Mouse (Mus musculus) layer of hippocampus, adult 11-12 months (tissue): Measurements from ENCODE around the gene Sfxn5.

Experiments
- DNase-seq: peaks from one replicate; pipeline ENCODE4 v3.0.0; 2022; ENCODE audit warnings: low spot score

The Sfxn5 gene

GRCm38 (mm10) chr6:85232045-85232444, 101.2 kb downstream of the Sfxn5 start:
- DNase-seq: no peak

- DNase-seq: no peak
Observed at GRCm38 (mm10) chr6:85231469-85231868, 101.8 kb downstream of the Sfxn5 start.

GRCm38 (mm10) chr6:85230762-85231161, 102.5 kb downstream of the Sfxn5 start:
- no peak for DNase-seq

GRCm38 (mm10) chr6:85227520-85227919, 105.7 kb downstream of the Sfxn5 start:
- no peak for DNase-seq

- peak; percentile 18 for DNase-seq
Observed at GRCm38 (mm10) chr6:85226570-85226969, 106.7 kb downstream of the Sfxn5 start.

GRCm38 (mm10) chr6:85224442-85224891, 108.8 kb downstream of the Sfxn5 start:
- DNase-seq: no peak

GRCm38 (mm10) chr6:85223498-85224150, 109.6 kb downstream of the Sfxn5 start:
- DNase-seq: no peak

- no peak for DNase-seq
Observed at GRCm38 (mm10) chr6:85222551-85222950, 110.7 kb downstream of the Sfxn5 start.

- no peak for DNase-seq
Observed at GRCm38 (mm10) chr6:85220917-85221316, 112.3 kb downstream of the Sfxn5 start.

GRCm38 (mm10) chr6:85219706-85220105, 113.5 kb downstream of the Sfxn5 start:
- DNase-seq: no peak

GRCm38 (mm10) chr6:85218684-85219445, 114.4 kb downstream of the Sfxn5 start:
- DNase-seq: no peak

GRCm38 (mm10) chr6:85218251-85218650, 115.0 kb downstream of the Sfxn5 start:
- DNase-seq: no peak

- no peak for DNase-seq
Observed at GRCm38 (mm10) chr6:85210686-85211085, 122.5 kb downstream of the Sfxn5 start.

- DNase-seq: no peak
Observed at GRCm38 (mm10) chr6:85209226-85209967, 123.8 kb downstream of the Sfxn5 start.

- no peak for DNase-seq
Observed at GRCm38 (mm10) chr6:85207345-85207744, 125.9 kb downstream of the Sfxn5 start.

GRCm38 (mm10) chr6:85206939-85207285, 126.3 kb downstream of the Sfxn5 start:
- DNase-seq: peak; percentile 75

GRCm38 (mm10) chr6:85206182-85206938, 126.9 kb downstream of the Sfxn5 start:
- peak; percentile 57 for DNase-seq

GRCm38 (mm10) chr6:85197951-85198350, 135.3 kb downstream of the Sfxn5 start:
- DNase-seq: no peak

- DNase-seq: no peak
Observed at GRCm38 (mm10) chr6:85193381-85194318, 139.6 kb downstream of the Sfxn5 start.

- no peak for DNase-seq
Observed at GRCm38 (mm10) chr6:85191751-85192440, 141.3 kb downstream of the Sfxn5 start.
